Mouse (Mus musculus): ENCODE measurements around the gene Rprd1b. TPM values are rescaled to one million over a fixed set of nuclear protein-coding genes. Genes with fewer than 3 reads are reported as not detected.

The Rprd1b gene
- polyA plus RNA-seq, 1 experiment from 2014 or later: 40.8 TPM

- no peak for ATAC-seq
- 0 out of 2 replicates have a peak, but pooled peaks cover 5% of the 10 kb centered on the region for H3K9me3 ChIP-seq
- no peaks in the 10 kb centered on the region for H3K27me3 ChIP-seq
- H3K4me2 ChIP-seq (replicated peaks): no peak overlapping the region
- WGBS: 78% methylated on average over 2 of the region's 2 CpGs
- no peaks in the 10 kb centered on the region for H3K4me1 ChIP-seq (replicated peaks)
- H3K9ac ChIP-seq (replicated peaks): no peak overlapping the region
- no peak overlapping the region for H3K27ac ChIP-seq
- H3K4me3 ChIP-seq (replicated peaks): no peak overlapping the region
- H3K36me3 ChIP-seq: no peaks in the 10 kb centered on the region
These were observed 142.1 kb downstream of the Rprd1b start for GRCm38 (mm10) chr2:158170394-158170793.

GRCm38 (mm10) chr2:158174438-158174837 lies 146.1 kb downstream of the Rprd1b start:
- Histone ChIP-seq H3K4me1 (replicated peaks) (peaks cover 20% of the 10 kb centered on the region), H3K4me3 (replicated peaks) (no peak overlapping the region), H3K9ac (replicated peaks) (no peak overlapping the region), H3K27ac (no peak overlapping the region), H3K4me2 (replicated peaks) (no peak overlapping the region), H3K27me3 (no peaks in the 10 kb centered on the region), H3K36me3 (no peaks in the 10 kb centered on the region), H3K9me3 (0 out of 2 replicates have a peak, but pooled peaks cover 5% of the 10 kb centered on the region)
- ATAC-seq: no peak
- 81% methylated on average over 5 of the region's 5 CpGs for WGBS

GRCm38 (mm10) chr2:158174958-158175357 lies 146.7 kb downstream of the Rprd1b start:
- Histone ChIP-seq H3K27ac (no peak overlapping the region), H3K27me3 (no peaks in the 10 kb centered on the region), H3K36me3 (no peaks in the 10 kb centered on the region), H3K4me2 (replicated peaks) (no peak overlapping the region), H3K9ac (replicated peaks) (no peak overlapping the region), H3K4me3 (replicated peaks) (no peak overlapping the region), H3K9me3 (0 out of 2 replicates have a peak, but pooled peaks cover 5% of the 10 kb centered on the region), H3K4me1 (replicated peaks) (peaks cover 24% of the 10 kb centered on the region)
- ATAC-seq: no peak
- 93% methylated on average over 15 of the region's 15 CpGs for WGBS

- H3K4me3 ChIP-seq (replicated peaks): no peak overlapping the region
- H3K9ac ChIP-seq (replicated peaks): no peak overlapping the region
- H3K4me2 ChIP-seq (replicated peaks): no peak overlapping the region
- 0 out of 2 replicates have a peak, but pooled peaks cover 5% of the 10 kb centered on the region for H3K9me3 ChIP-seq
- peaks cover 24% of the 10 kb centered on the region for H3K4me1 ChIP-seq (replicated peaks)
- ATAC-seq: no peak
- no peaks in the 10 kb centered on the region for H3K36me3 ChIP-seq
- H3K27ac ChIP-seq: no peak overlapping the region
- no peaks in the 10 kb centered on the region for H3K27me3 ChIP-seq
- 89% methylated on average over 3 of the region's 3 CpGs for WGBS
These were observed 147.1 kb downstream of the Rprd1b start for GRCm38 (mm10) chr2:158175433-158175832.

- H3K4me1 ChIP-seq (replicated peaks): peaks cover 27% of the 10 kb centered on the region
- no peaks in the 10 kb centered on the region for H3K36me3 ChIP-seq
- 92% methylated on average over 9 of the region's 9 CpGs for WGBS
- 0 out of 2 replicates have a peak, but pooled peaks cover 4% of the 10 kb centered on the region for H3K9me3 ChIP-seq
- H3K27ac ChIP-seq: no peak overlapping the region
- H3K27me3 ChIP-seq: no peaks in the 10 kb centered on the region
- no peak overlapping the region for H3K4me2 ChIP-seq (replicated peaks)
- no peak for ATAC-seq
- H3K9ac ChIP-seq (replicated peaks): no peak overlapping the region
- no peak overlapping the region for H3K4me3 ChIP-seq (replicated peaks)
These were observed 148.5 kb downstream of the Rprd1b start for GRCm38 (mm10) chr2:158176763-158177162.

- Histone ChIP-seq H3K9me3 (no peaks in the 10 kb centered on the region), H3K4me2 (replicated peaks) (no peak overlapping the region), H3K9ac (replicated peaks) (no peak overlapping the region), H3K4me1 (replicated peaks) (peaks cover 33% of the 10 kb centered on the region), H3K36me3 (no peaks in the 10 kb centered on the region), H3K27ac (0 out of 2 replicates have a peak overlapping the region, but pooled peaks have one; percentile 27), H3K4me3 (replicated peaks) (no peak overlapping the region), H3K27me3 (no peaks in the 10 kb centered on the region)
- WGBS: 26% methylated on average over 3 of the region's 3 CpGs
- peak; percentile 41; the same call in 1 of the 2 replicates for ATAC-seq
These were observed 149.3 kb downstream of the Rprd1b start for GRCm38 (mm10) chr2:158177574-158177973.

GRCm38 (mm10) chr2:158178139-158178538 lies 149.8 kb downstream of the Rprd1b start:
- ATAC-seq: no peak
- Histone ChIP-seq H3K9me3 (no peaks in the 10 kb centered on the region), H3K4me3 (replicated peaks) (no peak overlapping the region), H3K4me1 (replicated peaks) (peaks cover 33% of the 10 kb centered on the region), H3K4me2 (replicated peaks) (no peak overlapping the region), H3K27me3 (no peaks in the 10 kb centered on the region), H3K9ac (replicated peaks) (no peak overlapping the region), H3K27ac (peak overlapping the region; percentile 27; the same call in 1 of the 2 replicates), H3K36me3 (no peaks in the 10 kb centered on the region)
- 76% methylated on average over 4 of the region's 4 CpGs for WGBS

GRCm38 (mm10) chr2:158178696-158179369 lies 150.5 kb downstream of the Rprd1b start:
- Histone ChIP-seq H3K4me2 (replicated peaks) (peak overlapping the region; percentile 49), H3K4me1 (replicated peaks) (peaks cover 33% of the 10 kb centered on the region), H3K36me3 (no peaks in the 10 kb centered on the region), H3K9ac (replicated peaks) (0 out of 2 replicates have a peak overlapping the region, but pooled peaks have one; percentile 23), H3K9me3 (no peaks in the 10 kb centered on the region), H3K27ac (no peak overlapping the region), H3K27me3 (no peaks in the 10 kb centered on the region), H3K4me3 (replicated peaks) (peak overlapping the region; percentile 25)
- WGBS: 10% methylated on average over 19 of the region's 19 CpGs
- ATAC-seq: peak; percentile 51; the same call in 1 of the 2 replicates

- Histone ChIP-seq H3K4me2 (replicated peaks) (peak overlapping the region; percentile 49), H3K9me3 (no peaks in the 10 kb centered on the region), H3K9ac (replicated peaks) (0 out of 2 replicates have a peak overlapping the region, but pooled peaks have one; percentile 23), H3K4me3 (replicated peaks) (peak overlapping the region; percentile 25), H3K4me1 (replicated peaks) (peaks cover 33% of the 10 kb centered on the region), H3K36me3 (no peaks in the 10 kb centered on the region), H3K27me3 (no peaks in the 10 kb centered on the region), H3K27ac (no peak overlapping the region)
- ATAC-seq: no peak
- 16% methylated on average over 18 of the region's 18 CpGs for WGBS
These were observed 151.2 kb downstream of the Rprd1b start for GRCm38 (mm10) chr2:158179370-158180111.

- Histone ChIP-seq H3K27ac (no peak overlapping the region), H3K4me3 (replicated peaks) (no peak overlapping the region), H3K4me1 (replicated peaks) (peaks cover 33% of the 10 kb centered on the region)
These were observed 152.5 kb downstream of the Rprd1b start for GRCm38 (mm10) chr2:158180797-158181196.

More at GRCm38 (mm10) chr2:158180797-158181196, 152.5 kb downstream of the Rprd1b start:
- whole genome bisulfite sequencing: 43% methylated on average over 9 of the region's 9 CpGs
- no peaks in the 10 kb centered on the region for H3K9me3 ChIP-seq
- H3K36me3 ChIP-seq: no peaks in the 10 kb centered on the region
- no peak overlapping the region for H3K9ac ChIP-seq (replicated peaks)
- ATAC-seq: no peak
- H3K4me2 ChIP-seq (replicated peaks): no peak overlapping the region
- no peaks in the 10 kb centered on the region for H3K27me3 ChIP-seq
